ENCODE assay signal across 10 mouse cellular contexts in the genomic region with DNA sequence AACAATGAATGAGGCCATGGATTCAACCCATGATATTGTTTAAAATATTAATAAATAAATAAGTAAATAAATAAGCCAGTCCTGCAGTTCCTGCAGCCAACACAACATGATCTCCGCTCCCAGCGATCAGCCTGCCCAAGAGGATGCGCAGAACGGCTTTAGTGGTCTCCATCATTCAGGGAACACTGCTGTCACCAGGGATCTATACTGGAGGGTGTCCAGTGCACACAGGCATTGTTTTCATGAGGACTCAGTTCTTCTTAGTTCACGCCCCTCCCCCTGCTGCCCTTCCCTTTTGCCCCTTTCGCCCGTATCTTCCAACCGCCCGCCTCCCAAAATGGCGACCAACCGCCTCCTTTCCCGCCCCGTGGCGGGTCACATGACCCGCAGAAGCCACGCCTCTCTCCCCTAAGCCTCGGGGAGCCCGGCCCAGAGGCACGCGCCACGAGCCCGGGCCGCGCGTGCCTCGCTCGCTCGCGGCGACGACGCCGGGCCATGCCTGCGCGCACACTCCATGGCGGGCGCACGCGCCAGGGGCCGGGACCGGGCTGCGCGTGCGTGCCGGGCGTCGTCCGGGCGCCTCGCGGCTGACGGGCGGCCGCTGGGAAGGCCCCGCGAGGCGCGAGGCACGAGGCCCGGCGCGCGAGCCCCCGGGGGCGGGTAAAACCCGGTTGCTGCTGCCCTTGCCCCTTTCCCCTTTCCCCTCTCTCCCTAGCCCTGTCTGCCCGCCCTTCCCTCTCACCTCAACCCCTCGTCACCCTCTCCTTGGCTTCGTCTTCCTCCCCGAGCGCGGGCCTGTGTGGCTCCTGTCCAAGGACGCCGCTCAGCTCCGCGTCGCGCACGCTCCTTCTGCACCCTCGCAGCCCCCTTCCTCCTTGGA. TPM values are rescaled to one million over a fixed set of nuclear protein-coding genes. Genes with fewer than 3 reads are reported as not detected.
A peak's percentile ranks its signal among the peaks of the same experiment; 100 is the strongest.
DNase-seq lines count a peak whose midpoint lies in the region; ATAC-seq lines count a peak whose summit lies in the region.
"Had no signal": no experiment of that assay in that cellular context is flagged by ENCODE, and none has a peak within 500 bp of the region (broad histone marks: within the 10 kb centered on the region; RNA-seq: fewer than 3 reads in every experiment).

TSS of gene Zfp541 (plus strand) at position 596 of the 880 bp plus-strand sequence.

- H3K9ac ChIP-seq in midbrain, embryonic 12.5 days (replicated peaks) = no peak within 1 kb of the TSS

- peak within 1 kb of the TSS; percentile 22; the same call in 1 of the 2 replicates for H3K4me3 ChIP-seq in midbrain, embryonic 12.5 days
- H3K4me3 ChIP-seq: myocyte had no signal

- H3K4me1 ChIP-seq in midbrain, embryonic 12.5 days = no peaks in the 10 kb centered on the region

- peaks cover 19% of the 10 kb centered on the region for H3K27me3 ChIP-seq in midbrain, embryonic 12.5 days

- H3K27ac ChIP-seq in midbrain, embryonic 12.5 days (replicated peaks) = no peak within 1 kb of the TSS

- 48% methylated on average over 74 of the region's 80 CpGs for WGBS in midbrain, embryonic 12.5 days

- peak; percentile 79 for DNase-seq in heart, adult 11 months
- no peak for DNase-seq in heart, adult 8-10 months (ENCODE audit: low spot score)
- DNase-seq in spleen, postnatal 4 days (ENCODE audit: low spot score in 2 of 2) = peak; percentile 13 to 62
- no peak for DNase-seq in spleen, postnatal 10 days (ENCODE audit: low spot score in 2 of 2)
- no peak for DNase-seq in frontal cortex, postnatal 25 days (ENCODE audit: low spot score in 2 of 2)
- no peak for DNase-seq in adrenal gland, adult 18-20 months (ENCODE audit: low spot score in 2 of 2)
- DNase-seq in ovary, postnatal 10 days (ENCODE audit: low spot score) = no peak

- no peak for ATAC-seq in midbrain, embryonic 12.5 days (ENCODE audit: low FRiP score, low read depth)

- H3K9me3 ChIP-seq in midbrain, embryonic 12.5 days = peaks cover 7% of the 10 kb centered on the region; the same call in 1 of the 2 replicates

- no peaks in the 10 kb centered on the region for H3K36me3 ChIP-seq in midbrain, embryonic 12.5 days

- H3K4me2 ChIP-seq in midbrain, embryonic 12.5 days (replicated peaks) = 0 out of 2 replicates have a peak within 1 kb of the TSS, but pooled peaks have one; percentile 17

RNA-seq across cellular contexts. Expression of gene Zfp541, which starts in this region (rescaled TPM):
- not detected for total RNA-seq in heart, adult 8-10 months (2022)
- polyA plus RNA-seq in midbrain, embryonic 12.5 days (2016; fragmentation: Nextera tagmentation; extraction: Ambion mirVana) = not detected in 2 replicates
- total RNA-seq in adrenal gland, adult 18-20 months (2021) = not detected
- polyA plus RNA-seq: C2C12, myocyte had no signal

Comparison
In these comparisons a context has a peak if more than half of its experiments do, and no peak if none do; other contexts are left out.
1. DNase-seq: peak in heart, adult 11 months (single experiment) and spleen, postnatal 4 days (2 of 2); none in heart, adult 8-10 months (single experiment), spleen, postnatal 10 days (0 of 2), frontal cortex, postnatal 25 days (0 of 2), adrenal gland, adult 18-20 months (0 of 2) and ovary, postnatal 10 days (single experiment).